Mouse (Mus musculus): ENCODE data around the gene Eln. TPM values are rescaled to one million over a fixed set of nuclear protein-coding genes. Genes with fewer than 3 reads are reported as not detected.

The Eln gene
- total RNA-seq (2021): 1,000 to 10,000 TPM in 1 of 2 experiments, 100 to 1,000 TPM in 1; 932 to 1,129 TPM

DNA sequence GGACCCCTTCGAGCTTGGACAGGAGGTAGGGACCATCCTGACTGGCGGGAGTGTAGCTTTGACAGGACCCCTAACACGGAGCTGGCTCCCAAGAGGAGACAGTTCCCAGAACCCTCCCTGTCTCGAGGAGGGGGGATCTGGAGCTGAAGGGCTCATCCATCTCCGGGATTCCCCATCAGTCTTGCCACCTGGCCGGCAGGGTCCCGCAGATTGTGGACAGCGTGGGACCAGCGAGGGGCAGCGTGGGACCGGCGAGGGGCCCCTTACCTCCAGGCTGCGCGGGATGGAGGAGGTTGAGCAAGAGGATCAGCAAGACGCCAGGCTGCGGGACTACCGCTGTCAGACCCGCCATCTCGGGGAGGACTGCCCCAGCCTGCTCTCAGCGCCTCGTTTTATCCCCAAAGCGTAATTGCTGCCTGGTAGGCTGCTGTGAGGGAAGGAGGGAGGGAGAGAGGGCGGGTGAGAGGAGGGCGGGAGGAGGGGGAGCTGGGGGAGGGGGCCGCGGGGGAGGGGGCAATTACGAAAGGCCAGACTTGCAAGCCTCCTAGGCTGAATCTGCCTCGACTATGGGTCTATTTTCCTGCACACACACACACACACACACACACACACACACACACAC lies at the start of gene Eln:
Gene Eln, minus strand, starts transcription at position 434 of the 622 bp plus-strand sequence.
- DNase-seq: peak; percentile 69

DNA sequence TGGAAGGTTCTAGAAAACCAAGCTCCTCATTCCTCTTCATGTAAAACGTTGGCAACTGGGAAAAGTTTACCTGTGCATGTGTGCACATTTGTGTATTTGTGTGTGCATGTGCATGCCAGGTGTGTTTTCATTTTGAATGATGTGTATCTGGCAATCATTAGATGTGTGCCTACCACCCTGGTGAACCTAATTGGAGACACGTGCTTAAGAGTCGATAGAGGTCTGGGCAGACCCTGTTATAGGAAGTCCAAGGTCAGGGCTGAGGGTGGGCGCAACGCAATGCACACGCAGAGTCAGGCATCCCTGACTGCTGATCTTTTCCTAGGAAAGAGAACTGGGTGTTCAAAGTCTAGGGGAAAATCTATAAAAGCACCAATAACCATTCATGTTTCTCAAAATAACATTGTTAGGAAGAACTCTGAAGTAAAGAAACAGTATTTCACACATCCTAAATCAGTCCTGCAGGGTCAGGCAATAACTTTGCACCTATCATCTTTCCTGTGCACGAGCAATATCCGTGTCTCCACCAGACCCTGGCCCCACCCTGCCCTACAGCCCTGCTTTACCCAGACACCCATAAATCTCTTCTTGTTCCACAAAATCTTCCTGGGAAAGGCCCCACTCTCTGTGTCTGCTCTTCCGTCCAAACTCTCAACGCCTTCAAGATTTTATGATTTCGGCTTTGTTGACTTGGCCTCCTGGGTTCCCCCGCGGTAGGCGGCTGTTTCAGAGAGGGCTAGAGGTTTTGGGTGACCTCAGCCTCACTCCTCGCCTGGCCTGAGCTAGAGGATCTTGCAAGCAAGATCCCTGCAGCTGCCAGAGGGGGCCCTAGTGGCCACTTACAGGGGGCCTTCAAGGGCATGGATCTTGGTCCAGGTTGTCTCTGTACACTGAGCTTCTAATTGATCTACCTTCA lies 43.2 kb upstream of the Eln start:
- no peak for DNase-seq

DNA sequence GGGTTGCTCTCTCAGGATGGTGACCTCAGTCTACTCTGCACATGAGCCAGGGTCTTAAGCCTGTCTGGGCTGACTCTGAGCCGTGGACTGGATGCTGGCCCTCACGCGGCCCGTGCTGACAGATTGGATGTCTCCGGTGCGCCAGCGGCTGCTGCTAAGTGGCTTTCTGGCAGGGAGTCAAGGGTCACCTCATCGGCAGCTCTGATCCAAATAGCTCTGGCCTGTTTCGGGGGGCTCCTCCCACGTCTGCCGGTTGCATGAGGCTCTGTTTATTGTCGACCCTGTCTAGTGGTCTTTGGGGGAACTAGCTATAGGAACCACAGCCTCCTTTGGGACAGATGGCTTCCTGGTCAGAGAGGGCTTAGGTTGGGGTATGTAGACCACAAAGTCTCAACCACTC lies 41.1 kb upstream of the Eln start:
- DNase-seq: peak; percentile 88

DNA sequence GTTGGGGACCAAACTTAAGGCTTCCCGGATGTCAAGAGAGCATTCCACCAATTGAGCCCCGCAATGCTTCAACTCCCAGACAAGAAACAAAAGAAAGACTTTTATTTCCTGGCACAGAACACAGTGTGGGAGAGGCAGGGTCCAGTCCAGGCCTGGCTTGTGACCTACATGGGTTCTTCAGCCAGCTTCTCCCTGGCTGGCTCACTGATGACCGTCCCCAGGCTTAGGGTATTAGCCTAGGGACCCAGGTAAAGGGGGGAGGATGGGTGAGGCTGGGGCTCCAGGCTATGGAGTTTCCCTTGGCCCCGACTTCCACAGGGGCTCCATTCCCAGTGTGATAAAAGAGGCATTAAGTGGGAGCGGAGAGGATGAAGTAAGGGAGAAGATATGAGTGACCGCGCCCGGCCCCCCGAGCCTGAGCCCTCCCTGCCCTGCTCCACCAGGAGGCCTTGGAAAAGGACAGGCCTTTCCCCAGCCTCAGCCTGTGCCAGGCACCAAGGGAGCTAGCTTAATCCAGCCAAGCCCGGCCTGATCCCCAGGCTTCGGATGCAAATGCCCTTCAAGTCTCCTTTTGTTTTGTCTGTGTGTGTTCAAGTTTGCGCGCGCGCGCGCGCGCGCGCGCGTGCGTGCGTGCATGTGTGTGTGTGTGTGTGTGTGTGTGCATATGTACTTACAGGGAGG lies 38.7 kb upstream of the Eln start:
- DNase-seq: peak; percentile 61

DNA sequence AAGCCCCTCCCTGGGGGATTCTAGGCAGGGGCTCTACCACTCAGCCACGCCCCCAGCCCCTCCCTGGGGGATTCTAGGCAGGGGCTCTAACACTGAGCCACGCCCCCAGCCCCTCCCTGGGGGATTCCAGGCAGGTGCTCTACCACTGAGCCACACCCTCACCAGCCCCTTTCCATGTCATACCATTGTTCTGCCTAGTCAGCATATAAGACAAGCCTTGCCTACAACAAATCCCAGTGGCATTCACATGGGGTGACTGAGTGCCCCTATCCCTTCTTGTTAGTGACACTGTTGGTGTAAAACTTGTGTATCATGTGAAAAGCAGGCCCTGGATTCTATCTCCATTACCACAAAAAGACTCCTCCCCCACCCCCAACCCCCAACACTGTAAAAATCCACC lies 36.7 kb upstream of the Eln start:
- DNase-seq: no peak

DNA sequence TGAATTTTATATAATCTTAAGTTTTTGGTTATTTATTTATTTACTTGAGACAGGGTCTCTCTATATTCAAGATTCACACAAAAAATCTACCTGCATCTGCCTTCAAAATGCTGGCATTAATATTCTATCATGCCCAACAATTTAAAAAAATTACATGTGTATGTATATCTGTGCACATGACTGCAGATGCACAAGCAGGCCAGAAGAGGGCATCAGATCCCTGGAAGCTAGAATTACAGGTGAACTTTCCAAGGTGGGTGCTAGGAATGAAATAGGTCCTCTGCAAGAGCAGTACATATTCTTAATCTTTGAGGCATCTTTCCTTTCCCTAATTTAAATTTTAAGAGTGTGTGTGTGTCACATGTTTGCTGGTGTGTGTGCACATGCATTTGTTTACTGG lies 33.8 kb upstream of the Eln start:
- no peak for DNase-seq

DNA sequence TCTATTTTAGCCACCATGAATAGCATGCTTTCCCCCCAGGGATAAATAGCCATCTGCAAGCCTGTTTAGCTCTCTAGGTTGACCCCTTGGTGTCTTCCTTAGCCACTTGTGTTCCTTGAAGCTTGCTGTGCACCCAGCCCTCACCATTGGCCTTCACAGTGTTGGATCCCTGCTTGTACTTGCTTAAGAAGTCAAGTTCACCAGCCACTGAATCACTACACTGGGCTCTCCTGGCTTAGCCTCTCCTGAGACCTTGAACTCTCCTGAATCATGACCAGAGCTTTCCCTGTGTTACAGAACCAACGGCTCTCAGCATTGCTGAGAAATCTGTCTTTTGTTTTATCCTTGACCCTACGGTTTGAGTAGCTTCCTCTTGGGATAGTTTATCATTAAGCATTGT lies 33.0 kb upstream of the Eln start:
- DNase-seq: no peak

DNA sequence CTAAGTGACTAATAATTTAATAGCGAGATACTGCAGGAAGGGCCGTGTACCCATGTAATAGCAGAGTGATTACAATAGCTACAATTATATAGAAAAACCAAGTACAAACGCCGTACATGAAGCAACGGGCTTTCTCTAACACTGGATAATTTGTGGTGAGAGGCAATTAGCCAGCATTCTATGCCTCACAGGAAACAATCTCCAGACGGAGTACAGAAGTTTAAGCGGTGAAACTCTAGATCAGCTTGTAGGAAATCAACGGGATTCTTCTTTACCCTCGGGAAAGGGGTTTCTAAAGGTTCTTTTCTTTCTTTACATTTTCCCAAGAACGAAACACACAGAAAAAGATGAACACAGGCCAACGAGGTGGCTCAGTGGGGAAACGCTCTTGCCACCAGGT lies 29.4 kb upstream of the Eln start:
- no peak for DNase-seq

DNA sequence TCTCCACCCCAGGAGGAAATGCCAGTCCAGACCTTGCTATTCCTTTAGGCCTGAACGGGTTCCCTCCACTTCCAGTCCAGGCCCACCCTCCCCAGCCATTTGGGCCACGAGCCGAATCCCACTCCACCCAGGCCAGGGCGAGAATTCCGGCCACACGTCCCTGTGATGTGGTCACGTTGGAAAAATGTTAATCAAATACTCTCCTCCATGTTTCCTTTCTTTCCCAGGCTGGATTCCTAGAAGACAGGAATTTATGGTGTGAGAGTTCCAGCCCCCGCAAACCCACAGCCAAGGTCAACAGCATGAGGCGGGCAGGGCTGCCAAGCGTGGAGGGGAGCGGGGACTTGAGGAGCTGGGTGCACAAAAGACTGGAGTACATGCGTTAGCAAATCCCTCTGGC lies 25.4 kb upstream of the Eln start:
- DNase-seq: peak; percentile 78

DNA sequence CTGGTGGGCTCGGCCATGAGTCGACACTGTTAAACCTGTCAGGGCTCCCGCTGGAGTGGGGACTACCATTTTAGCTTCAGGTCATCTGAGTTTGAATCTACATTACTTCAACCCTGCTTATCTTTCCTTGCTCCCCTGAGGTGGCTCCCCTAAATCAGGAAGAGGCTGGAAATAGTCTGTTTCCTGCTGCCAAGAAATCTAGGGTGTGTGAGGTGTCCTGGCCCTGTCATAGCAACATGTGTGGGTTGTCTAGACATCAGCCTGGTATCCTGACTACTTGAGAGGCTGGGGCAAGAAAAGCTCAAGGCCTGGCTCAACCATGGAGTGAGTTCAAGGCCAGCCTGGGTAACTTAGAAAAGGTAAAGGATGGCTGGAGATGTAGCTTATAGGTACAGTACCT lies 24.6 kb upstream of the Eln start:
- DNase-seq: no peak

DNA sequence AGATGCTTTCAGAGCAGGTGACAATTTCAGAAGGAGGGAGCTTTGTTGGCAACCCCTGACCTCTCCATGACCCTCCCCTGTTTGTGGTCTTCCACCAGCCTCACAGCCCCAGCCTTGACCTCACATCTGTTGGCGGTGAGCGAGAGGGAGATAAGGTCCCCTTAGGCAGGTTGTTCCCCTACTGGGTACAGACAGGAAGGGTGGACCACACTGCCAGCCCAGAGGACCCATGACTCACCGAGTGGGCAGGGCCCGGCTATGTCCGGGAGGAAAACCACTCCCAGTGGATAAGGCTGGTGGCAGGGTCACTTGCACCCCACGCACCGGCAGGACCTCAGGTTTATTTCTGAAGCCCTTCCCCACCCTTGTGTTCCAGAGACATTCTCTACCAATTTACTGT lies 22.1 kb upstream of the Eln start:
- peak; percentile 37 for DNase-seq

DNA sequence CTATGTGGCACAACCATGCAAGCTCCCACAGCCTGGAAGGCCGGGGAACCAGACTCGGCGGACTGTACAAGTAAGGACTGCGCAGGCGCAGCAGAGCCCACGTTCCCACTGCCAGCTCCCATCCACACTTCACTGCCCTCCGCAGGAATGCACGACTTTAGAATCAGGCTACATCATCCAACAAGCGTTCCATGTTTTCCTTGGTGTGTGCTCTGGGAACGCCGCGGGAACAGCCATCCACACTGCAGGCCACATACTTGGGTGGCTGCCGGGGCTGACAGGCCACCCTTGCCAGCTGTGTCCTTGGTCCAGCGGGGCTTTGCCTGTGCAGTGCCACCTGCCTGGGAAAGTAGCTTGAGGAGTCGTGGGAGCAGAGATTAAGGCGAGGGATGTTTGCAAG lies 18.3 kb upstream of the Eln start:
- no peak for DNase-seq

DNA sequence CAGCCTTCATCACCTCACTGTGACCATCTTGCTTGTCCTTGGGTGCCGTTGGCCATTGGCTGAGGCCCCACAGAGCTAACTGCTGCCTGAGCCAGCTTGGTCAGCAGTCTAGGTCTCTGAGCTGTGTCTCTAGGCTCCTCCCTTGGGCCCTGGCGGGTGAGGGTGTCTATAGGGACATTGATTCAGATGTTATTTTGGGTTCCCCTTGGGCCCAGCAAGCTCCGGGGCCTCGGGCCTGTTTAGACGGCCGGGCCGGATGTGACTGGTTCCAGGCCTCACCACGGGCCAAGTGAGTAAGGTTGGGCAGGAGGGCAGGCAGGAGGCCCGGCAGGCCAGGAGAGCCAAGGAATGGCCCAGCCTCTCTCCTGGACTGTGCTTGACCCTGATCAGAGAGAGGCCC lies 16.2 kb upstream of the Eln start:
- peak; percentile 56 for DNase-seq

DNA sequence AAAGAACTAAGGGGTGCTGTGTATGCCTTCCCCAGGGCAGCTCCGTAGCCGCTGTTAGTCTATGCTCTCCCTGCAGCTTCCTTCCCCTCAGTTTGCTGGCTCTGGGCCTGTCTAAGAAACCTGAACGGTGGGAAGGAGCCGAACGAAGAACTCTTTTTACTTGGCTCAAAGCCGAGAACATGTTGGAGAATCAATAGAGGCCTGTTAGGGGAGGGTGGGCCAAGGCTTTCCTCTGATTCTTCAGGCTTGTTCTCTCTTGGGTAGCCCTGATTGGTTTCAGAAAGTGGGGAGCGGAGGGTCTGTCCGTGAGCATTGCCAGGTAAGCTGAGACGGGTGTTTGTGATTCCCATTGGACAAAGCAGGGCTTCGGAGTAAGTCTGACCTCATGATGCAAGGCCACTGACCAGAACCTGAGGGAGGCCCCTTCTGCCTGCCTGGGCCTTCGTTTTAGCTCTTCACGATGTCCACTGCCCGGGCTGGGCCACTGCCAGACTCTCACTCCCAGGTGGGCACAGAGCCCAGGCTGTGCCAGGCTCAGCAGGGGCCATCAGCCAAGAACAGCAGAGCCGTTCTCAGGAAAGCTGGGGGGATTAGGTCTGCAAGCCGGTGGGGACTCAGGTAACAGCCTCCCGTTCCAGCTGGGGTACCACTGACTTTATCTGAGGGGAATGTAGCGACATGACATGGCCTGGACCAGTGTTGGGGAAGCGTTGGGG lies 14.4 kb upstream of the Eln start:
- peak; percentile 86 for DNase-seq

DNA sequence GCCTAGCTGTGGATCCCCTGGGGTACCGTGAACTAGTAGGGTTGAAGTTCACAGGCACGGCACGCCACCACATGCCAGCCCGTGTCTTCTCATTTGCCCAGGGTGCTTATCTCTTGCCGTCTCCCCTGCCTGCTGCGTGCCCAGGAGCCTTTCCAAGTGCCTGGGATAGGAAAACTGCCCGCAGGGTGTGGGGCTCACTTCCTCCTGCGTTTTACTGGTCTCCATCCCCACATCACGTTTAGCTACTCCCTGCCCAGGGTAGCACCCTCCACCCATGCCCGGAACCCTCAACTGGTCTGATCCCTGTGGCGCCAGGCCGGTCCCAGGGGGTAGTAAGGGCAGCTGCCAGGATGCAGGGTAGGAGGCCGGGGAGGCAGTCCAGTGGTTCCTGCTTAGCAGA lies 8.9 kb upstream of the Eln start:
- DNase-seq: no peak

DNA sequence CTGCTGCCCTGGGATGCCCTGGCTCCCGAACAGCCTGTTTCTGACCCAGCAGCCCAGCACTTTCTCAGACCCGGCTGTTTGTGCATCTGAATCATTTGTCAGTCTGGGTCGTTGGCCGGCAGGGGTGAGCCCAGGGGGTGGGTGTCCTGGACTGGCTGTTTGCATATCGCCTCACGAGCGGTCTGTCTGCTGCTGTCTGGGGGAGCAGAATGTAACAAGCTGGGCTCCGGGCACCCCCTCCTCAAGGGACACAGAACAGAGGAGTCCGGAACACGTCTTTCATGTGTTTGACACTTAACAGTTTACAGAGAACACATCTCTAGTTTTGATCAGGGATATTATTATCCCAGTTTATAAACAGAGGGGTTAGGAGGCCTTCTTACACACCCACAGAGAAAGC lies 7.0 kb upstream of the Eln start:
- no peak for DNase-seq

DNA sequence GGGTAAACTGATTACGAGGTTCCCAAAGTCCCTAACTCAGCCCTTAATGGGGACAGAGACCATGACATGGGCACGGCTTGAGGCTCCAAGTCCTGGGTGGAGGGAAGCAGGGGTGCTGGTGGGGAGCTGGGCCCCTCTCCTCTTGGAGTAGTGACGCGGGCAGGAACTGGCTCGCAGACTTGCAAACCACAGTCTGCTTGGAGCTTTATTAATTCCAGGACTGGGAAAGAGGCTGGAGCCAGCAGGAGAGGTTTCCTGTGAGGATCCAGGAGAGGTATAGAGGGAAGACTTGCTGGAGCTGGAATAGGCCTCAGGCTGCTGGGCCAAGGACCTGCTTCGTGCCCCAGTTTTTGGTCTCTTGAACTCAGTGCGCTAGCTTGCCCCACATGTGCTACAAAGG lies 3.3 kb upstream of the Eln start:
- DNase-seq: no peak

DNA sequence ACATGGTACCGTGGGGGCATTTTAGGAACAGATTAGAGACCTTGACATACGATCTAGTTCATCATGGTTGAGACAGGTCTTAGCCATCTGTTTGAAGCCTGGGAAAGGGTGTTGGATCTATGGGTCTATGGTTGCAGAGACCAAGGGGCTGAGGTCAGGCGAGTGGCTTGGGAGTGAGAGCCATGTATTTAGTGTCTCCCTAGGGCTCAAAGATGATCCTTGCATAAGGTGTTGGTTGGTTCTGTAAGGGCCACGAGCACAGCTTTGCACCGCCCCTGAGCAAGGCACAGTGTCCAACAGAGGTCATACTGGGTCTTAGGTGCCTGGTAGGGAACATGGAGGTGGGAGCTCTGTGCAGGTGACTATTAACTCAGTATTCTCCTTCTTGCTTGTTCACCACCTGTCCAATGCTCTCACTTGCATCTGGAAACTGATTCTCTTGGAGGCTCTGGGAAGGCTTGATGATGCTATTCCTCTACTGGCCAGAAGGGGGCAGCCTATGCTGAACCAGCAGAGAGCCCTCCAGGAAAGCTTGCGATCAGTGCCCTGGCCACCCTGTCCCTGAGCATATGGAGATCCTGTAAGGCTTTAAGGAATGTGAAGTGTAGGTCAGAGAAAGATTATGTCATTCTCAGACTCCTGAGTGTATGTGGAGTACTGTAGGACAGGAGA lies 960 bp upstream of the Eln start:
- DNase-seq: peak; percentile 84

DNA sequence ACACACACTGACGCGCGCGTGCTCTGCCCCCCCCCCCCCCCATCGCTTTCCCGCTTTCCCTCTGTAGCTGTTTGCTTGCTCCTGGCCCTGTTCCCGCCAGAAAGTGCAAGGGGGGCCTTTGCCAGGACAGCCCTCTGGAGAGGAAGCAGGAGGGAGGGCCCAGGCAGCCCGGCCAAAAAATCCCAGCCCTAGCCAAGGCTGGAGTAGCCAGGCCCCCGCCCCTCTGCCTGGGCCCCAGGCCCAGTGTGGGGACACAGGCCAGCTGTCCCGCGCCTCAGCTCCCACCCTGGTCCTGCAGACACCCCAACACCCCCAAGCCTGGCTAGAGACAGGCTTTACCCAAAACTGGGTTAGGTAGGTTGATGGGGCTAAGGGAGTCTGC lies 380 bp upstream of the Eln start:
- DNase-seq: peak; percentile 94

DNA sequence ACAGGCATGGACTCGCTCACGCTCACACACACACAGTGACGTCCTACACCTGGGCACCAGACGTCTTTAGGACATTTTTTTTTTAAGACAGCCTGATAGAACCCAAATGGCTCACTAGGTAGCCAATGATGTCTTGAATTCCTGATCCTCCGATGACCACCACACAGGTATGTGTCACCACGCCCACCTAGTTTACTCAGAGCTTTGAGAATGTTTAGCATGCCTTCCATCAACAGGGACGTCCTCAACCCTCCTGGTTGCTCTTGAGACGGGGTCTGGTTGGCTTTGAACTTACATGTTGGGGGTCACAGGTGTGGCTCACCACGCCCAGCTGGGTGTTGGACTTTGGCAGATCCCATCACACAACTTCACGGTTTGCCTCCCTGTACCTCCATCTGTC lies 922 bp downstream of the Eln start:
- DNase-seq: no peak

DNA sequence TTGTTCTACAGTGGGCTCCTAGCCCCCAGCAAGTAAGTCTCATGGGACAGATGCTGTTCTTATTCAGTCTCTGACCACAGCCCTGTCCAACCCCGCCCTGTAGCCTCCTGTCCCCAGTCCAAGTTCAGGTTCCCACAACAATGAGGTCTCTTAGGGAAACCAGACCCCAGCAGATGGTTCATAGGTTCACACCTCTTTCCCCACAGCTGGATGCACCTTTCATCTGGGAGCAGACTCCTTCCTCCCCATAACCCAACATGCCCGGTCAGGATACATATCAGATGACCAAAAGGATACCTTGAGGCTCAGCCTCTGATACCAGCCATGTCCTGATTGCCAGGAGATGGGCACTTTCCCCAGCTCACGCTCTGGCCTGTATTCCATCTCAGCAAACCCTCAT lies 1.3 kb downstream of the Eln start:
- no peak for DNase-seq

DNA sequence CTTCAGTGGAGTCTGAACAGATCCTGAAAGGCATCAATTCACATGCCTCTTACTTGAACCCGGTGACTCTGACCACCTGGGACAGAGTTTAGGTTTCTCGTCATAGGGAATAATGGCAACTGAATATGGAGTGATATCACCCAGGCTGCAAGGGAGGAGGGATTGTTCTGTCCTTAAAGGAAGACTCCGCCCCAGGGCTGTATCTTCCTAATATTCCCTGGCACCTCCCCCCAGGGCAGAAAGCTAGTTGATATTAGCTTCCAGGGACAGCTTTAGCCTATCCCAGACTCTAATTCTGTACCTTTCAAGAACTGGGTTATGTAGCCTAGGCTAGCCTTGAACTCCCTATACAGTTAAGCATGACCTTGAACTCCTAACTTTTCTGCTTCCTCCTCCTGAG lies 2.1 kb downstream of the Eln start:
- DNase-seq: no peak

Data from heart, postnatal 4 days (tissue).